Mouse (Mus musculus) lung, postnatal 0 days (tissue): ENCODE results near the gene Mtrex. TPM values are rescaled to one million over a fixed set of nuclear protein-coding genes. Genes with fewer than 3 reads are reported as not detected.

ENCODE experiments used
- ATAC-seq: fragments of 200-750 bp; cut with Nextera tagmentation; 2 replicates; pipeline ENCODE4 v1.8.0; 2017; ENCODE audit warnings: moderate library complexity
- DNase-seq: peaks from one replicate; pipeline ENCODE4 v3.0.0-alpha.2; 2016; ENCODE audit warnings: low spot score
- H3K27ac ChIP-seq: fragments of 300-500 bp; sonication (generic); 2 replicates; pipeline ENCODE4 v1.5.1; 2014; ENCODE audit warnings: antibody characterized with exemption, mild to moderate bottlenecking, low read length, mixed read lengths
- H3K27me3 ChIP-seq: fragments of 300-500 bp; sonication (generic); replicated peaks from 2 replicates; pipeline ENCODE4 v1.6.1; 2014; ENCODE audit warnings: low read length, mixed read lengths; ENCODE audit not compliant: insufficient read depth
- H3K36me3 ChIP-seq: fragments of 300-500 bp; sonication (generic); 2 replicates; pipeline ENCODE4 v1.6.1; 2014; ENCODE audit warnings: low read length, mixed read lengths; ENCODE audit not compliant: insufficient read depth
- H3K4me1 ChIP-seq: fragments of 300-500 bp; sonication (generic); 2 replicates; pipeline ENCODE4 v1.6.1; 2014; ENCODE audit warnings: antibody characterized with exemption, low read depth, low read length, mixed read lengths; ENCODE audit not compliant: insufficient read depth
- H3K4me2 ChIP-seq: fragments of 300-500 bp; sonication (generic); replicated peaks from 2 replicates; pipeline ENCODE4 v1.6.1; 2014; ENCODE audit warnings: low read depth, mild to moderate bottlenecking, low read length, moderate library complexity, mixed read lengths
- H3K4me3 ChIP-seq: fragments of 300-500 bp; sonication (generic); 2 replicates; pipeline ENCODE4 v1.5.1; 2014; ENCODE audit warnings: low read depth, low read length
- H3K9ac ChIP-seq: fragments of 300-500 bp; sonication (generic); replicated peaks from 2 replicates; pipeline ENCODE4 v1.6.1; 2014; ENCODE audit warnings: low read depth, mild to moderate bottlenecking
- H3K9me3 ChIP-seq: fragments of 300-500 bp; sonication (generic); 2 replicates; pipeline ENCODE4 v1.6.1; 2016; ENCODE audit warnings: low read length, mixed read lengths
- CTCF ChIP-seq: IDR thresholded peaks from 2 replicates; pipeline ENCODE4 v1.5.1; 2016; ENCODE audit warnings: antibody characterized with exemption, mild to moderate bottlenecking
- EP300 ChIP-seq: IDR thresholded peaks from 2 replicates; pipeline ENCODE4 v1.6.1; 2016; ENCODE audit warnings: antibody characterized with exemption, mild to moderate bottlenecking, control low read depth
- WGBS: fragments of 180-500 bp; shearing (Covaris S2); extraction: QIAGEN DNeasy Blood & Tissue Kit; methylation state at CpG from one replicate; pipeline ENCODE4 v1.1.7; 2014; 5-methylcytosine and 5-hydroxymethylcytosine counted together
- polyA plus RNA-seq: library from polyadenylated mRNA; unstranded; fragments of >200 nt; fragmentation: Nextera tagmentation; extraction: Ambion mirVana; gene quantifications from 2 replicates; pipeline ENCODE4 v1.2.1, GENCODE M21; 2015

The Mtrex gene
- polyA plus RNA-seq, 1 experiment from 2014 or later, result 24.3 TPM

GRCm38 (mm10) chr13:112862978-112863677, 64.1 kb downstream of the Mtrex start:
- H3K9me3 ChIP-seq, result no peaks in the 10 kb centered on the region
- H3K36me3 ChIP-seq, result peaks cover 10% of the 10 kb centered on the region
- no peaks in the 10 kb centered on the region for H3K27me3 ChIP-seq
- H3K27ac ChIP-seq, result no peak overlapping the region
- no peak overlapping the region for H3K4me3 ChIP-seq
- DNase-seq (no peak), ATAC-seq (no peak)
- H3K4me2 ChIP-seq, result no peak overlapping the region
- 74% methylated on average over 1 of the region's 1 CpGs for WGBS
- TF ChIP-seq EP300 (no peak), CTCF (no peak)
- H3K4me1 ChIP-seq, result 0 out of 2 replicates have a peak, but pooled peaks cover 4% of the 10 kb centered on the region
- H3K9ac ChIP-seq, result no peak overlapping the region

- no peak overlapping the region for H3K4me2 ChIP-seq
- H3K4me1 ChIP-seq, result 0 out of 2 replicates have a peak, but pooled peaks cover 4% of the 10 kb centered on the region
- WGBS, result 60% methylated on average over 3 of the region's 3 CpGs
- DNase-seq (no peak), ATAC-seq (no peak)
- H3K9ac ChIP-seq, result no peak overlapping the region
- no peaks in the 10 kb centered on the region for H3K27me3 ChIP-seq
- peaks cover 5% of the 10 kb centered on the region for H3K36me3 ChIP-seq
- H3K4me3 ChIP-seq, result no peak overlapping the region
- no peak overlapping the region for H3K27ac ChIP-seq
- no peak for TF ChIP-seq CTCF
- TF ChIP-seq EP300, result no peak
- no peaks in the 10 kb centered on the region for H3K9me3 ChIP-seq
These were observed 64.9 kb downstream of the Mtrex start for GRCm38 (mm10) chr13:112862342-112862741.

GRCm38 (mm10) chr13:112861825-112862306, 65.3 kb downstream of the Mtrex start:
- TF ChIP-seq EP300, result no peak
- 0 out of 2 replicates have a peak, but pooled peaks have one; percentile 1 for TF ChIP-seq CTCF
- DNase-seq, result peak; percentile 83
- Histone ChIP-seq H3K27ac (0 out of 2 replicates have a peak overlapping the region, but pooled peaks have one; percentile 9), H3K9me3 (no peaks in the 10 kb centered on the region), H3K4me3 (no peak overlapping the region), H3K27me3 (no peaks in the 10 kb centered on the region), H3K36me3 (peaks cover 9% of the 10 kb centered on the region), H3K9ac (no peak overlapping the region), H3K4me1 (0 out of 2 replicates have a peak, but pooled peaks cover 4% of the 10 kb centered on the region), H3K4me2 (no peak overlapping the region)
- 15% methylated on average over 5 of the region's 5 CpGs for WGBS
- peak; percentile 85 for ATAC-seq

GRCm38 (mm10) chr13:112860911-112861310, 66.3 kb downstream of the Mtrex start:
- Histone ChIP-seq H3K4me1 (0 out of 2 replicates have a peak, but pooled peaks cover 4% of the 10 kb centered on the region), H3K36me3 (peaks cover 12% of the 10 kb centered on the region), H3K4me3 (no peak overlapping the region), H3K9me3 (no peaks in the 10 kb centered on the region), H3K27me3 (no peaks in the 10 kb centered on the region), H3K27ac (no peak overlapping the region), H3K4me2 (no peak overlapping the region), H3K9ac (no peak overlapping the region)
- no peak for TF ChIP-seq EP300
- no peak for TF ChIP-seq CTCF
- no peak for ATAC-seq
- DNase-seq, result no peak
- WGBS, result 88% methylated on average over 9 of the region's 9 CpGs

GRCm38 (mm10) chr13:112860370-112860769, 66.8 kb downstream of the Mtrex start:
- Histone ChIP-seq H3K9me3 (no peaks in the 10 kb centered on the region), H3K27me3 (no peaks in the 10 kb centered on the region), H3K9ac (no peak overlapping the region), H3K4me1 (0 out of 2 replicates have a peak, but pooled peaks cover 4% of the 10 kb centered on the region), H3K4me2 (no peak overlapping the region), H3K36me3 (peaks cover 12% of the 10 kb centered on the region), H3K4me3 (no peak overlapping the region), H3K27ac (no peak overlapping the region)
- ATAC-seq (no peak), DNase-seq (no peak)
- WGBS, result 78% methylated on average over 2 of the region's 2 CpGs
- TF ChIP-seq CTCF (no peak), EP300 (no peak)

DNA sequence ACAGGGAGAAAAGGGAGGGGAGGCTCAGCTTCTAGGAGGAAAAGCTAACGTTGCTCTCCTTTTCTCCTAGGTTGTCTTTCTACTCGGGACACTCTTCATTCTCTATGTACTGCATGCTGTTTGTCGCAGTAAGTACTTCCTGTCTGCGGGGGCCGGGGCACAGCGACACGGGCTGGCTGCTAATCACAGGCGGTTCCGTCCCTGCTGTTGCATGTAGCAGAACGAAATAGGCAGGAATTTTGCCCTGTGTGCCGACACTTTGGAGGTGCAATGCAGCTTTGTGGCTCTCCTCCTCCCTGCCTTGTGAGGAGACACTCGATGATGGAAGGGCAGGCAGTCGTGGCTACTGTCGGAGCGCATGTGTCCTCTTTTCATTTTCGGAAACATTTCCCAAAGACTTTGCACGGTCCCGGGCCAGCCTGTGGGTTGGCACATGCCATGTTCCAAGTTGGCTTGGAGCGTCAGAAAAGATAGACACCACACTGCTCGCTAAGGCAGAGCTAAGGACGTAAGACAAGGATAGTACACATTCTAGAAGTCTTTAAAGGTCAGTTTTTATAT, 67.5 kb downstream of the Mtrex start:
- ATAC-seq (no peak), DNase-seq (no peak)
- 0 out of 2 replicates have a peak, but pooled peaks cover 4% of the 10 kb centered on the region for H3K4me1 ChIP-seq
- no peak overlapping the region for H3K9ac ChIP-seq
- peaks cover 9% of the 10 kb centered on the region for H3K36me3 ChIP-seq
- H3K27ac ChIP-seq, result no peak overlapping the region
- 83% methylated on average over 21 of the region's 21 CpGs for WGBS
- TF ChIP-seq CTCF, result no peak
- no peak for TF ChIP-seq EP300
- H3K4me2 ChIP-seq, result no peak overlapping the region
- no peak overlapping the region for H3K4me3 ChIP-seq
- H3K27me3 ChIP-seq, result no peaks in the 10 kb centered on the region
- H3K9me3 ChIP-seq, result no peaks in the 10 kb centered on the region
